Mouse (Mus musculus) layer of hippocampus, adult 2 months (tissue): ENCODE data around the gene Slc25a21. TPM values are rescaled to one million over a fixed set of nuclear protein-coding genes. Genes with fewer than 3 reads are reported as not detected.

Experiments
- DNase-seq, 2 experiments: peaks; one replicate each; pipeline ENCODE4 v3.0.0; 2022; ENCODE audit warnings: low spot score in 2 of 2
- H3K27ac ChIP-seq: fragments of 200-600 bp; 2 replicates; pipeline ENCODE4 v1.8.1; 2022
- H3K4me3 ChIP-seq: fragments of 200-600 bp; 2 replicates; pipeline ENCODE4 v1.8.1; 2022; ENCODE audit warnings: mild to moderate bottlenecking
- CTCF ChIP-seq: fragments of 200-600 bp; conservative IDR thresholded peaks from 2 replicates; pipeline ENCODE4 v1.8.1; 2022; ENCODE audit warnings: antibody characterized with exemption, mild to moderate bottlenecking, moderate library complexity
- total RNA-seq, 2 experiments: library from RNA; stranded (reverse); gene quantifications; 2 replicates each; pipeline ENCODE4 v1.2.3; 2021

Slc25a21 gene
- total RNA-seq, 2 experiments from 2014 or later = 0.42 to 2.0 TPM

GRCm38 (mm10) chr12:57076606-57077005 lies 120.7 kb downstream of the Slc25a21 start:
- DNase-seq = no peak
- H3K27ac ChIP-seq = no peak overlapping the region
- H3K4me3 ChIP-seq = no peak overlapping the region
- no peak for TF ChIP-seq CTCF

GRCm38 (mm10) chr12:57072616-57073015 lies 124.7 kb downstream of the Slc25a21 start:
- H3K27ac ChIP-seq = no peak overlapping the region
- no peak for TF ChIP-seq CTCF
- no peak overlapping the region for H3K4me3 ChIP-seq
- DNase-seq = no peak

GRCm38 (mm10) chr12:57068607-57069006 lies 128.7 kb downstream of the Slc25a21 start:
- H3K4me3 ChIP-seq = no peak overlapping the region
- TF ChIP-seq CTCF = no peak
- H3K27ac ChIP-seq = no peak overlapping the region
- DNase-seq = no peak

DNA sequence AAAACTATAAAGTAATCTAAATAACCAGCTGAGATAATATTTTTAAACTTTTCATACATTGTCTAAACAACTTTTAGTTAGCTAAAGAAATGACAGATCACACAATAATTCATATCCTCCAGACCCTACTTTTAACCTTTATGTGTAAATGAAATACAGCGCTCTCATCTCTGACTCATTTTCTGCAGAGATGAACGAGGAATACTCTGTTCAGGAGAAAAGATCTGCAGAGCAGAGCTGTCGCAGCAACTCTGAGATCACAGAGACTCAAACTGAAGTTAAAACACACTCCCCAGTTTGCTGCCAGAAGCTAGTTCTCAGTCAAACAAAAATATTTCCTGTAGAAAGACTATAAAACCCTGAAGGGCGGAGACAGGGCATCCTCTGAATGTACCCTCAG lies 177.5 kb downstream of the Slc25a21 start:
- Histone ChIP-seq H3K27ac (no peak overlapping the region), H3K4me3 (no peak overlapping the region)
- TF ChIP-seq CTCF = no peak
- no peak for DNase-seq

DNA sequence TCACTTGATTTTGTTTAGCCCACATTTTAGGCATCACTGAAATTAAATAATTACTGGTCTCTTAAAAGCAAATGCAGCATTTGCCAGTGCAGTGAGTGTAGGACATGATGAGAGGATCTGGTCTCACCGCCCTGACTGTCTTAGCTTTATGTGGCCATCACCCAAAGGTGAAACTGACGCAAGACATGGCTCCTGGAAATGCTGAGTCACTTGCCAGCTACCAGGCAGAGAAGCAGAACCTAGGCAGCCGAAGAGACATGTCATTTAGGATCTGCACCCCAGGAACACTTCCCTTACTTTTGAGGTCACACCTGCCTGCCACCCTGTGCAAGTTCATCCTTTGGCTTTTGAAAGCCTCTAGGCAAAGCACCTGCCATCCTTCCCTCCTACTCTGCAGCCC lies 180.4 kb downstream of the Slc25a21 start:
- Histone ChIP-seq H3K4me3 (no peak overlapping the region), H3K27ac (no peak overlapping the region)
- DNase-seq = no peak
- TF ChIP-seq CTCF = no peak

GRCm38 (mm10) chr12:57016324-57016723 lies 180.9 kb downstream of the Slc25a21 start:
- Histone ChIP-seq H3K4me3 (no peak overlapping the region), H3K27ac (no peak overlapping the region)
- no peak for TF ChIP-seq CTCF
- DNase-seq = no peak

DNA sequence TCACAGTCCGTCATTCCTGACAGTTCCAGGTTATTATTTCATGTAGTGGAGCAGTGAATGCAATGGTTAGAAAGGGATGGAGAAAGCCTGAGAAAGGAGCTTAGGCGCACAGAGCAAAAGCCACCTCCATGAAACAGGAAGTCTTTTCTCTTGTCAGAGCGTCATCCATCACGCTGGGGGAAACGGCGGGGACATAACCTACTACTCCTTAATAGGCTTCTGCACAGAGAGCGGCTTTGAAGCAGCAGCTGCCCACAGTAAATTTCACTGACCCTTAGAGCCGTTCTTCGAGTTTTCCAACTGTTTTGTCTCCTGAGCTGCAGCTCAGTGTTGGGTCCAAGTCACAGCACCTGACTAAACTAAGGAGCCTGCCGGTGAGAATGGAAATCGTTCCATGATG lies 188.3 kb downstream of the Slc25a21 start:
- no peak for DNase-seq
- TF ChIP-seq CTCF = no peak
- Histone ChIP-seq H3K27ac (no peak overlapping the region), H3K4me3 (no peak overlapping the region)

GRCm38 (mm10) chr12:56986049-56986448 lies 211.2 kb downstream of the Slc25a21 start:
- peak; percentile 98 for TF ChIP-seq CTCF
- H3K4me3 ChIP-seq = no peak overlapping the region
- DNase-seq = peak; percentile 44 to 75
- no peak overlapping the region for H3K27ac ChIP-seq

- H3K4me3 ChIP-seq = no peak overlapping the region
- DNase-seq = no peak
- H3K27ac ChIP-seq = no peak overlapping the region
- TF ChIP-seq CTCF = no peak
These were observed 215.1 kb downstream of the Slc25a21 start for GRCm38 (mm10) chr12:56982066-56982626.

DNA sequence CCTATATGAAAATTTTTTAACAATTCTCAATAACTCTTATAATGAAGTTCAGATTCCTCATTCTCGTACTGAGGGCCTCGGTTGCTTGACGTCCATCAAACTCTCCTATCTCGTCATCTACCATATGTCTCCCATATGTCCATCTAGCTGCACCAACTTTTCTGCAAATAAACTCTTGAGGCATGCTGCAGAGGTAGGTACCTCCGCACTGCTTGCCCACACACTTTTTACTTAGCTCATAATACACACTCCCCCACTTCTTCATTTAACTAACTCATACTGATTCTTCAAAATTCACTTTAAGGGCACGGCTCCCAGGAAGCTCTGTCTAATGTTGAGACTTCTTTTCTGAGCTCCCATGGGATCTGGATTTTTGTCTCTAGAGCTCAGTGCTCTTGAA lies 222.0 kb downstream of the Slc25a21 start:
- Histone ChIP-seq H3K4me3 (no peak overlapping the region), H3K27ac (no peak overlapping the region)
- TF ChIP-seq CTCF = no peak
- no peak for DNase-seq

DNA sequence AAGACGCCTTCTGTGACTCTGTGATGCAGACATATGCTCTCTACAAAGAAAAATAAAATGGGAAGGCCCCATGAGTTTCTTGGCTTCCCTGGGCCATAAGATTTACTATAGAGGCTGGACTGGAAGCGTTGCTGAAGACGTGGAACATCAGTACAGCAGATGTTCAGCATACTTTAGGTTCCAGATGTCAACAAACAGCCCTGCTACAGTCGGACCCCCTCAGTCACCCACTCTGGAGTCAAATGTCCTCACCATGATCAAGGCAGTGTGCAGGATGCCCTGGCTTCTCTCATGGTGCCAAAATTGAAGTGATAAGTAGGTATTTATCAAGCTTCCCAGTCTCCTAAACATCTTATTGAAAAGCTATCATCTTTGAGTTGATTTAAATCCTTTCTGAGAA lies 234.0 kb downstream of the Slc25a21 start:
- Histone ChIP-seq H3K27ac (no peak overlapping the region), H3K4me3 (no peak overlapping the region)
- DNase-seq = no peak
- no peak for TF ChIP-seq CTCF

GRCm38 (mm10) chr12:56959230-56960051 lies 237.8 kb downstream of the Slc25a21 start:
- H3K27ac ChIP-seq = no peak overlapping the region
- TF ChIP-seq CTCF = no peak
- no peak overlapping the region for H3K4me3 ChIP-seq
- no peak for DNase-seq

GRCm38 (mm10) chr12:56958244-56958643 lies 239.0 kb downstream of the Slc25a21 start:
- no peak overlapping the region for H3K4me3 ChIP-seq
- no peak overlapping the region for H3K27ac ChIP-seq
- no peak for TF ChIP-seq CTCF
- no peak for DNase-seq
